Mouse (Mus musculus) frontal cortex, adult 2 months (tissue): ENCODE measurements at regions not wholly inside any gene's neighbourhood (a gene's known extent, or its start where the extent isn't known, plus 50 kb on each side); places are given as distances from the start of the nearest gene placed in this dataset.
A peak's percentile ranks its signal among the peaks of the same experiment; 100 is the strongest.

ENCODE experiments used
- DNase-seq, 2 experiments: peaks; one replicate each; pipeline ENCODE4 v3.0.0; 2022; ENCODE audit warnings: low spot score in 1 of 2; ENCODE audit errors: extremely low spot score in 1 of 2

DNA sequence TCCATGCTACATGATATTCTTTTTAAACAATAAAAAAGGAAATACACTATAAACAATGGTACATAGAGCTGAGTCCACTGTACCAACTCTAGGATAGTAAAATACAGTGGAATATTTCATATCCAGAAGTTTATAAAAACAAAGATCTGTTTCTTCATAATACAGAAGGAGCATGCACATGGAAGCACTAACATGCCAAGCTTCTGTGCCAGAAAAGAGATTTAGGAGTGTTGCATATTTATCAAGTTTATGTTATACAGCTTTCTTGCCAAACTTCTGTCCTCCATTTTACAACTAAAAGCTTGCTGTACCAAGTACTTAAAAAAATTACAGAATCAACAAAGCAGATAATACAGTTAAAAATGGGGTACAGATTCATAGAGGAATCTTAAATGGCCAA is 816.7 kb upstream of the A730009L09Rik start:
- peak in 1 of 2 experiments; percentile 8 for DNase-seq

DNA sequence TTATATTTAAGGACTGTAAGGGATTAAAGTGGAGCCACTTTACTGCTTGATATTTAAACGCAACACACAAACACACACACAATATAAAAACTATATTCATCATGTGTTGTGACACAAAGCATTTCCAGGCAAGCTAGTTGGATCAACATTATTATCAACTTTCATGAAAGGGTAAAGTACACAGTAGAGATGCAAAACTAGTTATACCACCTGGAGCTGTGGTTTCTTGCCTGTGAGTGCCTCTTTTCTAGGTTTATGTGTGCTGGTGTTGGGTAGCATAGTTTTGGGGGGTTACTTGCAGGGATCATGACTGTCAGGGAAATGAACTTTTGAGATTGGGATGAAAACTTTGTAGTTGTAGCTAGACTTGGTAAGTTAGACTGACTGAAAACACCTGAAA is 812.3 kb upstream of the A730009L09Rik start:
- DNase-seq: no peak
